Mouse (Mus musculus): ENCODE measurements around the gene Tmem199. TPM values are rescaled to one million over a fixed set of nuclear protein-coding genes. Genes with fewer than 3 reads are reported as not detected.
A peak's percentile ranks its signal among the peaks of the same experiment; 100 is the strongest.

The Tmem199 gene
- polyA plus RNA-seq, 1 experiment from 2014 or later: 57.9 TPM

DNA sequence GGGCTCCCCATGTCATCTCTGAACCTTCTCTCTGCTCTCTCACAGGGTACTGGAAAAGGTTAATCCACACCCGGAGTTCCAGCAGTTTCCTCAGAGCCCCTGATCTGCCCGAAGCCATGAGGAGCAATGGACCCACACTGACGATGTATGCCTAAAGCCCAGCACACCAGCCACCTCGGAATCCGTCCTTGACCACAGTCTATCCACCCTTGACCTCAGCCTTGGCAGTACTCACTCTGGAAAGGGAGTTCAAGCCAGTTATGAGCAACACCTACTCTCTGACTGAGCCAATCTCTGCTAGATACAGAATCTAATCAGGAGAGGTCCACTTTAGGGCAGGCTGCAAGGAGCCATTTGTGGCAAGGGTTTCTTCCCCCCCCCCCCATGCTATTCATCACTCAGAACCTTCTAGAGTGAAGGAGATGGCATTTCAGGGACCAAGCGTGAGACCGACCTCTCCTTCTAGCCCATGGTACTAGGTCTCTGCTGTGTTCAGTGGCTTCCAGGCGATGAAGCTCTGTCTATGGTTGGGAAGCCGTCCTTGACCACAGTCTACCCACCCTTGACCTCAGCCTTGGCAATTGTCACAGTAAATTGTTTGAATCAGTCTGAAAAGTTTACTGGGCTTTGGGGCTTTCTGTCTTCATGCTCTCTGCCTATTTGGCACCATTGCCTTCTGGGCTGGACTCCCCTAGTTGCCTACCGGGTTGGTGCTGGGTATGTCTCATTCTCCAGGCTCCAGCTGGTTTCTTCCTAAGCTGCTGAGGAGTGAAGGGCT, 40.5 kb downstream of the Tmem199 start:
- no peak for ATAC-seq (replicated peaks; ENCODE audit: low FRiP score, low TSS enrichment, low read depth)
- no peaks in the 10 kb centered on the region for H3K9me3 ChIP-seq (ENCODE audit: control insufficient read depth, low read length)
- H3K4me3 ChIP-seq (ENCODE audit: low read depth, low read length): no peak overlapping the region
- DNase-seq (ENCODE audit: low spot score): no peak
- 88% methylated on average over 10 of the region's 10 CpGs for whole genome bisulfite sequencing
- peaks cover 3% of the 10 kb centered on the region; the same call in 1 of the 2 replicates for H3K4me1 ChIP-seq (replicated peaks; ENCODE audit: control insufficient read depth, insufficient read depth, low read length)
- no peaks in the 10 kb centered on the region for H3K27me3 ChIP-seq (replicated peaks; ENCODE audit: control insufficient read depth, insufficient read depth, low read length)
- H3K27ac ChIP-seq (ENCODE audit: low read depth): no peak overlapping the region
- 0 out of 2 replicates have a peak, but pooled peaks cover 2% of the 10 kb centered on the region for H3K36me3 ChIP-seq (ENCODE audit: control insufficient read depth, insufficient read depth, low read length)
- no peak overlapping the region for H3K9ac ChIP-seq (ENCODE audit: low read length)
- no peak overlapping the region for H3K4me2 ChIP-seq (ENCODE audit: low read length)

DNA sequence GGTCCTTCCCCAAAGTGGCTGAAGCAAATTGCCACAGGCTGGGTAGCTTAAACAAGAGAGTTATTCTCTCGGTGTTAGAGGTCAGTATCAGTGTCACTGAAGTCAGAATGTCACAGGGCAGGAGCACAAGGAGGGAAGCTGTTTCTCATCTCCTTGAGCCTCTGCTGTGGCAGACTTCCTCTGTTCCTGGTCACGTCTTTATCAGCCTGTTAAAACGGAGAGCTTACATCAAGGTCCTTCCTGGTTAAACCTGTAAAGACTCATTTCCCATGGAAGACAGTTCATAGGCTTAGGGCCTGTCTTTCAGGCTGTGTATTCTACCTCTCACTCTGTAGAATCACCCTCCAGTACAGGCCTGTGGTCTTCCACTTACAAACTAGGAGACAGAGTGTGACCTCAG, 44.0 kb downstream of the Tmem199 start:
- Histone ChIP-seq H3K9ac (ENCODE audit: low read length) (no peak overlapping the region), H3K36me3 (ENCODE audit: control insufficient read depth, insufficient read depth, low read length) (0 out of 2 replicates have a peak, but pooled peaks cover 2% of the 10 kb centered on the region), H3K27me3 (replicated peaks; ENCODE audit: control insufficient read depth, insufficient read depth, low read length) (no peaks in the 10 kb centered on the region), H3K4me3 (ENCODE audit: low read depth, low read length) (no peak overlapping the region), H3K9me3 (ENCODE audit: control insufficient read depth, low read length) (no peaks in the 10 kb centered on the region), H3K27ac (ENCODE audit: low read depth) (no peak overlapping the region), H3K4me1 (replicated peaks; ENCODE audit: control insufficient read depth, insufficient read depth, low read length) (peaks cover 15% of the 10 kb centered on the region; the same call in 1 of the 2 replicates), H3K4me2 (ENCODE audit: low read length) (no peak overlapping the region)
- 49% methylated on average over 3 of the region's 3 CpGs for WGBS
- DNase-seq (ENCODE audit: low spot score) (no peak), ATAC-seq (replicated peaks; ENCODE audit: low FRiP score, low TSS enrichment, low read depth) (no peak)

DNA sequence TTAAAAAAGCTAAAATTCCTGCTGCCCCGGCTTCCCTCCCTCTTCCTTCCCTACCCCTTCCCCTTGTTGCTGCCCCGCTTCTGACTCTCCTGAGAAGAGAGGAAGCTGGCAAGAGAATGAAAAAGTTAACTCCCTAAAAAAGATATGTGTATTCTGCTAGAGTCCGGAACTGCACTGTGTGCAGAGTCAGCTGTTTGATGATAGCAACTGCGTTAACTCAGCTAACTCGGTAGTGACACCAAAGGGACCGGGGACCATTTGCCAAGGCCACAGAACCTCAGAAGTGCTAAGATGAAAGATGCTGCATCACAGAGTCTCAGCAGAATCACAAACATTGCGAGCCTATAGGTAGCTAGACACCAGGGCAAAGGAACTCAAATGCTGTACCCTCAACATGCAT, 44.5 kb downstream of the Tmem199 start:
- Histone ChIP-seq H3K9me3 (ENCODE audit: control insufficient read depth, low read length) (no peaks in the 10 kb centered on the region), H3K27me3 (replicated peaks; ENCODE audit: control insufficient read depth, insufficient read depth, low read length) (no peaks in the 10 kb centered on the region), H3K4me2 (ENCODE audit: low read length) (no peak overlapping the region), H3K36me3 (ENCODE audit: control insufficient read depth, insufficient read depth, low read length) (0 out of 2 replicates have a peak, but pooled peaks cover 2% of the 10 kb centered on the region), H3K9ac (ENCODE audit: low read length) (no peak overlapping the region), H3K4me3 (ENCODE audit: low read depth, low read length) (no peak overlapping the region), H3K4me1 (replicated peaks; ENCODE audit: control insufficient read depth, insufficient read depth, low read length) (peaks cover 15% of the 10 kb centered on the region; the same call in 1 of the 2 replicates), H3K27ac (ENCODE audit: low read depth) (no peak overlapping the region)
- ATAC-seq (replicated peaks; ENCODE audit: low FRiP score, low TSS enrichment, low read depth) (no peak), DNase-seq (ENCODE audit: low spot score) (no peak)
- 83% methylated on average over 7 of the region's 7 CpGs for WGBS

DNA sequence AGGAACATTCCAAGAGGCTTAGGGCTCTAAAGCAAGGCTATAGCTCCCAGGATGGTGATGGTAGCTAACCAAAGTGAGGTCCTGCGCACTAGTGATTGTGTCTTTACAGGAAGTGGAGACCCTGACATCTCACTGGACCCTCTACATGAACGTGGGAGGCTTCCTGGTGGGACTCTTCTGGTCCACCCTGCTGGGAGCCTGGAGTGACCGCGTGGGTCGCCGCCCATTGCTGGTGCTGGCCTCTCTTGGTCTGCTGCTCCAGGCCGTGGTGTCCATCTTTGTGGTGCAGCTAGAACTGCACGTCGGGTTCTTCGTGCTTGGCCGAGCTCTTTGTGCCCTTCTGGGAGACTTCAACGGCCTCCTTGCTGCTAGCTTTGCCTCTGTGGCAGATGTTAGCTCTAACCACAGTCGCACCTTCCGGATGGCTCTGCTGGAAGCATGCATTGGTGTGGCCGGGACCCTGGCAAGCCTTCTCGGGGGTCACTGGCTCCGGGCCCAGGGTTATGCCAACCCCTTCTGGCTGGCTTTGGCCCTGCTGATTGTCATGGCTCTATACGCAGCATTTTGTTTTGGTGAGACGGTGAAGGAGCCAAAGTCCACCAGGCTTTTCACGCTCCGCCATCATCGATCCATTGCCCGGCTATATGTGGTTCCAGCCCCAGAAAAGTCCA, 45.6 kb downstream of the Tmem199 start:
- H3K27ac ChIP-seq (ENCODE audit: low read depth): peak overlapping the region; percentile 91
- H3K4me3 ChIP-seq (ENCODE audit: low read depth, low read length): peak overlapping the region; percentile 87
- H3K9ac ChIP-seq (ENCODE audit: low read length): peak overlapping the region; percentile 79
- 0 out of 2 replicates have a peak, but pooled peaks cover 1% of the 10 kb centered on the region for H3K36me3 ChIP-seq (ENCODE audit: control insufficient read depth, insufficient read depth, low read length)
- peak overlapping the region; percentile 78 for H3K4me2 ChIP-seq (ENCODE audit: low read length)
- 70% methylated on average over 23 of the region's 23 CpGs for WGBS
- peaks cover 15% of the 10 kb centered on the region; the same call in 1 of the 2 replicates for H3K4me1 ChIP-seq (replicated peaks; ENCODE audit: control insufficient read depth, insufficient read depth, low read length)
- ATAC-seq (replicated peaks; ENCODE audit: low FRiP score, low TSS enrichment, low read depth): peak; percentile 36
- H3K27me3 ChIP-seq (replicated peaks; ENCODE audit: control insufficient read depth, insufficient read depth, low read length): no peaks in the 10 kb centered on the region
- 0 out of 2 replicates have a peak, but pooled peaks cover 3% of the 10 kb centered on the region for H3K9me3 ChIP-seq (ENCODE audit: control insufficient read depth, low read length)
- no peak for DNase-seq (ENCODE audit: low spot score)

DNA sequence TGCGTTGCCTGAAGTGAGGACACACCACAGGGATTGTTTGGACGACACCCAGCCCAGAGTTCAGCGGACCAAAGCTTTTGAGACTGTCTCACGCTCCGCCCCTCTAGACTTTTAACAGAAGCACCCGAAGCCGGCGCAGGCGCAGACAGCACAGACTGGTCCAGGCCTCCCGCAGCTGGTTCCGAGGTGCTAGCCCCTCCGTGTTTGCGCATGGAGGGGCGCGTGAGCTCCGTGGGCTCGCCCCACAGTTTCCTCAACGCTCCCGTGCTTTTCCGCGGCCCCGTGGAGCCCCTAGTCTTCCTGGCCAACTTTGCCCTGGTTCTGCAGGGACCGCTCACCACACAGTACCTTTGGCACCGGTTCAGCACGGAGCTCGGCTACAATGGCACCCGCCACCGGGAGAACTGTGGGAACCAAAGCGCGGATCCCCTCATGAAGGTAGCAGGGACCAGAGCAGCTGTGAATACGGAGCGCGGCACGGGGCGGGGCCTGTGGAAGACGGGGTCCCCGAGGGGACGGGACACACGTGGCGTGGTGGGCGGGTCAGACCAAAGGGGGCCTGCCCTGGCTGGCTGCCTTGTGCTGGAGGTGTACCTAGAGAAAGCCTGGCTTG, 46.3 kb downstream of the Tmem199 start, which contains the start of gene Slc46a1:
Gene Slc46a1, plus strand, starts transcription at position 130 of the 613 bp plus-strand sequence.
- Histone ChIP-seq H3K27me3 (replicated peaks; ENCODE audit: control insufficient read depth, insufficient read depth, low read length) (no peaks in the 10 kb centered on the region), H3K4me1 (replicated peaks; ENCODE audit: control insufficient read depth, insufficient read depth, low read length) (peaks cover 15% of the 10 kb centered on the region; the same call in 1 of the 2 replicates), H3K9ac (ENCODE audit: low read length) (peak within 1 kb of the TSS; percentile 79), H3K4me2 (ENCODE audit: low read length) (peak within 1 kb of the TSS; percentile 78), H3K9me3 (ENCODE audit: control insufficient read depth, low read length) (0 out of 2 replicates have a peak, but pooled peaks cover 3% of the 10 kb centered on the region), H3K36me3 (ENCODE audit: control insufficient read depth, insufficient read depth, low read length) (no peaks in the 10 kb centered on the region), H3K4me3 (ENCODE audit: low read depth, low read length) (peak within 1 kb of the TSS; percentile 87), H3K27ac (ENCODE audit: low read depth) (peak within 1 kb of the TSS; percentile 91)
- under 1% methylated on average over 41 of the region's 41 CpGs for WGBS
- DNase-seq (ENCODE audit: low spot score) (peak; percentile 92), ATAC-seq (replicated peaks; ENCODE audit: low FRiP score, low TSS enrichment, low read depth) (peak; percentile 94)

DNA sequence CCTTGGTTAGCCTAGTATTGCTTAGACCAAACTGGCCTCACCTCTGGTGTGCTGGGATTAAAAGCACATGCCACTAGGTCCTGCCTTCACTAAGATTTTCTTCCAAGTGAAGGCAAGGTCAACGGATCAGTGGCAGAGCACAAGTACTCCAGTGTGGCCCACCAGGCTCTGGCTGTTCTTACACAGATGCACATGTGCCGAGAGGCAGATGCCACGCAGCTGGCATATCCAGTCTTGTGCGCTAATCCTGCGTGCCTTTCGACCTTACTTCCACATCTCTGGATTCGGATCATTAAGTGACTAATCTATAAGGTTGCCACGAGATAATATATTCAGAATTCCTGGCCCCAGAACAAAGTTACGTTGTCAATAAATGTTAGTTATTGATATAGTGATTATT, 46.9 kb downstream of the Tmem199 start:
- no peaks in the 10 kb centered on the region for H3K36me3 ChIP-seq (ENCODE audit: control insufficient read depth, insufficient read depth, low read length)
- peak overlapping the region; percentile 79 for H3K9ac ChIP-seq (ENCODE audit: low read length)
- 0 out of 2 replicates have a peak, but pooled peaks cover 3% of the 10 kb centered on the region for H3K9me3 ChIP-seq (ENCODE audit: control insufficient read depth, low read length)
- WGBS: 37% methylated on average over 9 of the region's 9 CpGs
- peak overlapping the region; percentile 91; the same call in 1 of the 2 replicates for H3K27ac ChIP-seq (ENCODE audit: low read depth)
- DNase-seq (ENCODE audit: low spot score) (no peak), ATAC-seq (replicated peaks; ENCODE audit: low FRiP score, low TSS enrichment, low read depth) (no peak)
- H3K4me3 ChIP-seq (ENCODE audit: low read depth, low read length): peak overlapping the region; percentile 87
- peak overlapping the region; percentile 78 for H3K4me2 ChIP-seq (ENCODE audit: low read length)
- H3K4me1 ChIP-seq (replicated peaks; ENCODE audit: control insufficient read depth, insufficient read depth, low read length): peaks cover 15% of the 10 kb centered on the region; the same call in 1 of the 2 replicates
- H3K27me3 ChIP-seq (replicated peaks; ENCODE audit: control insufficient read depth, insufficient read depth, low read length): no peaks in the 10 kb centered on the region

DNA sequence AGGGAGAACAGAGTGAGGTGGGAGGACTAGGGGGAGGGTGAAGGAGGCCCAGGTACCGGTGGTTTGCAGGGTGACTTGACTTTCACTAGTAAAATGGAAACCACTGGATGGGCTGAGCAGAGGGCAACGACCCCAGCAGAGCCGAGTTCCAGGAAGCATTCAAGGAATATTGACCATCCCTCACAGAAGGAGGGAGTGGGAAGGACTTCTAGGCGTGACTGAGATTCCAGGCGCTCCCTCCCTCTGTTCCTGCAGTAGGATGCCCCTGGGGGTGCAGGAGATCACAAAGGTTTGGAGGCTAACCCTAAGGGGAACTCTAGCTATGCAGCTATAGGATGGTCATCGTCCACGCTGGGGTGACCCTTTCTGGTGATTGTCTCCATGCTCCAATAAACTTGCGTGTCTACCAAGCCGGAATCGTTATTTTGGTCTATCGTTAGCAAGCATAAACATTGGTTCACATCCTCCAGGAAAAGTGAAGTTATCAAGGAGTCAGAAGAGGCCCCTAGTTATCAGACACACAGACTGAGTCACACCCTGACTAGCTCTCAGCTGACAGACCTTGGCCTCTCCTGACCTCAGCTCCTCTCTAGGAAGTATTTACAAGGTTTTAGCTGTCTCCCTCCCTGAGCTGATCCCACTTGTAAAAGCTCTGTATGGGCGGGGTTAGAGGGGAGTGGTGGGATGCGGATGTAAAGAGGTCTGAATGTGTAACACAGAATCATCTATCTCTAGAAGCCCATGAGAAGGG, 48.5 kb downstream of the Tmem199 start:
- 44% methylated on average over 13 of the region's 13 CpGs for WGBS
- H3K9ac ChIP-seq (ENCODE audit: low read length): no peak overlapping the region
- H3K4me3 ChIP-seq (ENCODE audit: low read depth, low read length): no peak overlapping the region
- peak; percentile 65 for DNase-seq (ENCODE audit: low spot score)
- H3K36me3 ChIP-seq (ENCODE audit: control insufficient read depth, insufficient read depth, low read length): no peaks in the 10 kb centered on the region
- H3K27ac ChIP-seq (ENCODE audit: low read depth): no peak overlapping the region
- ATAC-seq (replicated peaks; ENCODE audit: low FRiP score, low TSS enrichment, low read depth): no peak
- no peak overlapping the region for H3K4me2 ChIP-seq (ENCODE audit: low read length)
- H3K9me3 ChIP-seq (ENCODE audit: control insufficient read depth, low read length): 0 out of 2 replicates have a peak, but pooled peaks cover 3% of the 10 kb centered on the region
- H3K4me1 ChIP-seq (replicated peaks; ENCODE audit: control insufficient read depth, insufficient read depth, low read length): peaks cover 15% of the 10 kb centered on the region; the same call in 1 of the 2 replicates
- no peaks in the 10 kb centered on the region for H3K27me3 ChIP-seq (replicated peaks; ENCODE audit: control insufficient read depth, insufficient read depth, low read length)

Measured in intestine, embryonic 14.5 days (tissue).